Mouse (Mus musculus) splenic B cell, adult 2 months (primary cell): ENCODE measurements around the gene Kcnd2.

Source experiments
- DNase-seq: peaks from one replicate; pipeline ENCODE4 v3.0.0-alpha.2; 2011; ENCODE audit warnings: low read depth, low spot score
- H3K27me3 ChIP-seq: 2 replicates; pipeline ENCODE4 v1.6.1; 2012; ENCODE audit warnings: mild to moderate bottlenecking, low read length, moderate library complexity, mixed read lengths; ENCODE audit not compliant: control insufficient read depth, poor library complexity, insufficient read depth, severe bottlenecking
- H3K36me3 ChIP-seq: 2 replicates; pipeline ENCODE4 v1.6.1; 2012; ENCODE audit warnings: mild to moderate bottlenecking, low read length, moderate library complexity, mixed read lengths; ENCODE audit not compliant: control insufficient read depth, poor library complexity, insufficient read depth, severe bottlenecking

The Kcnd2 gene

DNA sequence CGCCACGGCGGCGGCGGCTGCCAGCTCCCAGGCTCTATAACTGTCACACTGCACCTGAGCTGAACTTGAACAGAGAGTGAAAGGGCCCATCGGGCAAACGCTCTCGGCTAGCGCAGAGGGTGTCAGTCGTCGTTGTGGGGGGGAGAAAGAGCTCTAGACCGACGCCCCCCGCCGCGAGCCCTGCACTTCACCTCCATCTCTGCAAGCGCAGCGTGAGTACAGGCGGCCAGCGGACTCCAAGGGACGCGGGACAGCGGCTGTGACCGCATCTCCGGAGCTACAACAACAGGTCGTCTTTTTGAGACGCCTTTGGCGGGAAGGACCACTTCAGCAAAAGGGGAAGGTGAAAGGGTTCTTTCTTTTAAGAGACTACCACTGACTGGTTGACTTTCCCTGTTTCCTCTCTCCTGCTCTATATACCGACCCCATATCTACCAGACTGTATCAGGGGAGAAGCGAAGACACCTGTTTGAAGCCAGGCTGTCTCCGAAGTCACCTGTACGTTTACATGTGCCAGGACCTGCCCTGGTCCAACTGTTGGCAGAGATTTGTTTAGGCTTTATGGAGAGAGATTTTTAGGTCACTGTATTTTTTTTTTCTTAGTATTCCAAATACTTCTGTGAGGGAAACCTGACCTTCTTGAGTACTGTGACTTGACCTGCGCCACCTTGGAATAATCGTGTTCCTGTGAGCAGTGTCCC, at the start of gene Kcnd2:
TSS of gene Kcnd2 (plus strand) at position 13 of the 701 bp plus-strand sequence.
- no peak for DNase-seq
- H3K27me3 ChIP-seq, result no peaks in the 10 kb centered on the region

DNA sequence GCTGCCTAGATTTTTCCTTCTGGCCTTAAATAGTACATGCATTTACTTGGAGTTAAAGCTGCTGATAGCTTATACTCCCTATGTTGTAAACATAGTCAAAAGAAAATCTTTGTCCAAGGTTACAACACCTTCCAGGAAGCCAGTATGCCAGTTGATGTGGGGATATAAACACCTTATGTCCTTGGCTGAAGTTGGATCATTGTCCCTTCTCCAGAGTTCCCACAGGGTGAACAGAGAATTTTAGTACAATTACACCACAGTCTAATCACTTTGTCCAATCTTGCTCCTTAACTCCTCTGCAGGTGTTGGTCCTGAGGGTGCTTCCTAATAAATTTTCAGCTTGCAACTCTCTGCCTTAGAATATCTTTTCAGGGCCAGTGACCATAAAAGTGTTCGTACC, 48.7 kb upstream of the Kcnd2 start:
- Histone ChIP-seq H3K36me3 (no peaks in the 10 kb centered on the region), H3K27me3 (no peaks in the 10 kb centered on the region)
- no peak for DNase-seq

More for the DNA sequence above, at the start of gene Kcnd2:
- H3K36me3 ChIP-seq, result no peaks in the 10 kb centered on the region

DNA sequence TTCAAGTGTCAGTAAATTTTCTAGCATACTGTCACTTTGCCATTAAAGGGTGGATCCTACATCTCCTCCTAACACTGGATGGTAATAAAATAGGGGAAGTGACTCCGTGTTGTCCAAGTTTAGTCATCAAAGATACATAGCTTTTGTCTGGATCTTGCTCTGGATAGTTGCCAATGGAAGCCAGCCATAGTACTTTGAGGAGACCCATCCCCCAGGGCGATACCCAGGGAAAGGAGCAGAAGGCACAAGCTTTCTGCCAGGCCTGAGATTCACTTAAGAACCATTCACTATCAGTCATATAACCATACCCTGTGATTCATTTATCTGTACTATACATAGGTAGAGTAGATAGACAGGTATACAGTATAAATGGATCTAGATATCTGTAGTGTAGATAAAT, 20.0 kb upstream of the Kcnd2 start:
- H3K27me3 ChIP-seq, result no peaks in the 10 kb centered on the region
- no peaks in the 10 kb centered on the region for H3K36me3 ChIP-seq
- DNase-seq, result no peak

DNA sequence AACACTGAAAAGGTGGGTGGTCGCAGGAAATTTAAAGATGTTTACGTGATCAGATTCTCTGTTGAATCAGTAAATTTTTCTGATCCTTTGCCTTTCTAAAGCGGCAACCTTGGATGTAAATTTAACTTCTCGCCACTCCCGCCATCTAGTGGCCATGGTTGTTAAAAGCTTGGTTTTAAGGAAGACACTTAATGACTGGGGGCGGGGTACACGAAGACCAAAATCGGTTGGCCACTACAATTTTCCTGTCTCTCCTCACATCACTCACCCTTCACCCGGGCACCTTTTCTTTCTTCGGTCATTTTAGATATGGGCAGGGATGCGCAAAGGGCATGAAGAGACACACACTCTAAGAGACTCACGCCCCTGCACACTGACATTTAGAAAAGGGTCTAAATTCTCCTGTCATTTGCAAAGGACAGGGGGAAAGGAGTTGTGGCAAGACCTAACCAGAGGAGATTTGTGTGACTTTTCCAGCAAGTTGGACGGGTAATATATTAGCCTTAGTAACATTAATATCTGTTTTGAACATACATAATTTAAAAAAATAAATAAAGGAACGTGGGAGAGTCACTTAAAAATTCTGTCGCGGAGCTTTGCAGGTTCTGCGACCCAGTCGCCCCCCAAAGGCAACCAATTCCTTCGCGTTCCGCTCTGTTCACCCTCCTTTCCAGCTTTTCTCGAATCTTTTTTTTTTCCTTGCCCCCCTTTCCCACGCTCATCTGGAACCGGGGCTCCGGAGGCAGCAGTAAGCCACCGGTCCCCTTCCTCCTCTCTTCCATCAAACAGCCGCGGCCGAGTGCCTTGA, 1.2 kb upstream of the Kcnd2 start:
- no peak for DNase-seq
- Histone ChIP-seq H3K36me3 (no peaks in the 10 kb centered on the region), H3K27me3 (no peaks in the 10 kb centered on the region)

DNA sequence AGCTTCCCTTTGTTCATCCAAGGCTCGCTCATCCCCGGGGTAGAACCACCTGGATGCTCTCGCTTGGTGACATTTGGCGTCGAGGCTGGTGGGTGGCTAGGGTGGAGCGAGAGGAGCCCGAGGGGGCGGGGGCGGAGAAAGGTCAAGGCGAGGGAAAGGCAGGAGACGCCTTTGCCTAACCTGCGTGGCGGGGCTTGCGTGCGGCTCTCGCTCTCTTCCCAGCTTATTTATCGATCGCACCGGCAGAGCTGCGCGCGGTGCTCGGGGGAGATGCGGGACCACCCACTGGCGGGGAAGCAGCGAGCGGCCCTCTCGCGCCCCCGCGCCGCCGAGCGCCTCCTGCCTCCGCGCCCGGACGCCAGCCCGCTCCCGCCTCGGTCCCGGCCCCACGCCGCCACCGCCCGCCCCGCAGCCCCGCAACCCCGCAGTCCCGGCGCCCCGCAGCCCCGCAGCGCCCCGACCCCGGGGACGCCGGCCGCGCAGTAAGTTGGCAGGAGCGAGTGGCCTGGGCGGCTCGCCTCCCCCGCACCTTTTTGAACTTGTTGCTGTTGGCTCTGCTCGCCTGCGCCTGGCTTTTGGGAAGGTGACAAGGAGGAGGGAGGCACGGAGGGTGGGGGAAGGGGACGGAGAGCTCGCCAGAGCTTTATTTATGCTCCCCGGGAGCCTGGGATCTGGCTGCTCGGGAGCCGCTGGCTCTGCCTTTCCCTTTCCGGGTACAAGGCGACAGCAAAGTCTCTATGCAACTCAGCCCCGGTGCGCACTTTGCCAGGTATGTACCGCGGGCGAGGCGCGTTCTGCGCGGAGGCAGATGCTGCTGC, 421 bp upstream of the Kcnd2 start:
- Histone ChIP-seq H3K27me3 (no peaks in the 10 kb centered on the region), H3K36me3 (no peaks in the 10 kb centered on the region)
- no peak for DNase-seq

DNA sequence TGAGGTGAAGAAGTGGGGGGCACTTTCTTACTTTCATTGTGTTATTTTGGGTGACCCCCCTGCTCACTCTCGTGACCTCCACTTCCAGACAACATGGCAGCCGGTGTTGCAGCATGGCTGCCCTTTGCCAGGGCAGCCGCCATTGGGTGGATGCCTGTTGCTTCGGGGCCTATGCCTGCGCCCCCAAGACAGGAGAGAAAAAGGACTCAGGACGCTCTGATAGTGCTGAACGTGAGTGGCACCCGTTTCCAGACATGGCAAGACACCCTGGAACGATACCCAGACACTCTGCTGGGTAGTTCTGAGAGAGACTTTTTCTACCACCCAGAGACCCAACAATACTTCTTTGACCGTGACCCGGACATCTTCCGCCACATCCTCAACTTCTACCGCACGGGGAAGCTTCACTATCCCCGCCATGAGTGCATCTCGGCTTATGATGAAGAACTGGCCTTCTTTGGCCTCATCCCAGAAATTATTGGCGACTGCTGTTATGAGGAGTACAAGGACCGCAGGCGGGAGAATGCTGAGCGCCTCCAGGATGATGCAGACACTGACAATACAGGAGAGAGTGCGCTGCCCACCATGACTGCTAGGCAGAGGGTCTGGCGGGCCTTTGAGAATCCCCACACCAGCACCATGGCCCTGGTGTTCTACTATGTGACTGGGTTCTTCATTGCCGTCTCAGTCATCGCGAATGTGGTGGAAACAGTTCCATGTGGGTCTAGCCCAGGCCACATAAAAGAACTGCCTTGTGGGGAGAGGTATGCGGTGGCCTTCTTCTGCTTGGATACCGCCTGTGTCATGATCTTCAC, 1.1 kb downstream of the Kcnd2 start:
- Histone ChIP-seq H3K27me3 (no peaks in the 10 kb centered on the region), H3K36me3 (no peaks in the 10 kb centered on the region)
- no peak for DNase-seq

DNA sequence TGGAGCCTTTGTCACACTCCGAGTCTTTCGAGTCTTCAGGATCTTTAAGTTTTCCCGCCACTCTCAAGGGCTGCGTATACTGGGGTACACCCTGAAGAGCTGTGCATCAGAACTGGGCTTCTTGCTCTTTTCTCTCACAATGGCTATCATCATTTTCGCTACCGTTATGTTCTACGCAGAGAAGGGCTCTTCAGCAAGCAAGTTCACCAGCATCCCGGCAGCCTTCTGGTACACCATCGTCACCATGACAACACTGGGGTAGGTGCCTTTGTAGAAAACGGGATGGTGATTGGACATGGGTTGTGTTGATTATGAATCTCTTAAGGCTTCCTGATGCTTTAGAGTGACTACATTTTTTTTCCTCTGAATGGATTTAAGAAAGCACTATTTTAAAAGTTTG, 1.9 kb downstream of the Kcnd2 start:
- Histone ChIP-seq H3K27me3 (no peaks in the 10 kb centered on the region), H3K36me3 (no peaks in the 10 kb centered on the region)
- DNase-seq, result no peak

DNA sequence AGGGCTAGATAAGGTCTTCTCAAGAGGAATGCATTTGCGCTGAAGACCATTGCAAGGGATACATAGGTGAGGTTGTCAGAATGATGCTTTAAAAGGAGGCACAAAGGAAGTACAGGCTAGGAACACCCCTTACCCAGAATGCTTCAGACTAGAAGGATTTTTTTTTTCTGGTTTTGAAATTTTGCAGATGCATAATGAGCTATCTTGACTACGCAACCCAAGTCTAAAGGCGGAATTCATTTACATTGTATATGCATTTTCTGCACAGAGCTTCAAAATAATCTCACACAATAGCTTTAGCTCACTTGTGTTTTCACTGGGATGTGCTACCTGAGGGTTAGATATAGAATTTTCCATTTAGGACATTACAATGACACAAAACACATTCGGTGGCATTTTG, 10.8 kb downstream of the Kcnd2 start:
- Histone ChIP-seq H3K36me3 (no peaks in the 10 kb centered on the region), H3K27me3 (no peaks in the 10 kb centered on the region)
- DNase-seq, result no peak

DNA sequence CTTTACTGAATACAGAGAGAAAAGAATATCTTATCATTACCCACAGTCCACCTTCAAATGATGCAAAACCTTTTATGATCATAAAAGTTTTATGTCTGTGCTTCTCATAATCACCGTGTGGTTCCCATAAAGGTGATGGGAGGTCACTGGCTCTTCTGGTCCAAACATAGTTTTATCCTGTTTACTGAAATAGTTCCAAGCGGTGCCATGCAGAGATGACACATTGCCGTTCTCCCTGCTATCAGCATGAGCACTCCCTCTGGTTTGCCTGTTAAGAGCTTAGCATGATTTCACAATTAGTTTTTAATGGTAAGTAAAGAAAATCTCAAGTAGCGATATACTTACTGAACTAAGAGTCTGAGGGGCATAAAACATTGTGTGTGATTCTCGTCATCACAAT, 43.7 kb downstream of the Kcnd2 start:
- no peaks in the 10 kb centered on the region for H3K36me3 ChIP-seq
- H3K27me3 ChIP-seq, result no peaks in the 10 kb centered on the region

DNA sequence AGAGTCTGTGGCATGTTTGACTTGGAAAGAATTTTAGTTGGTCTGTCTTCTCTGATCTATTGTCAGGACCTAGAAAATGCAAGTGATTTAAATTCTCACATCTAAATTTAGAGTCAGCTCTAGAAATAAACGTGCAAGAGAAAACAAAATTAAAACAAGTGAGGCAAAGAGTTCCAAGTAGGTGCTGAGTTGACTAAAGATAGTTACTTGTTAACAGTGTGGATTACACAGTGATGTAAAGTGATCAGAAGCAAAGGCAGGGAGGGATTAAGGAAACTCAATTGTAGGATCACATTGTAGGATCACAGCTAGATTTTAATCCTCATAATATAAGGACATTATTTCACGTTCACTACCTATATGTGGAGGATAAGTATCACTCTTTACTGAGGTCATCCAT, 52.6 kb downstream of the Kcnd2 start:
- no peak for DNase-seq
- Histone ChIP-seq H3K36me3 (no peaks in the 10 kb centered on the region), H3K27me3 (no peaks in the 10 kb centered on the region)

More for the DNA sequence above, 43.7 kb downstream of the Kcnd2 start:
- no peak for DNase-seq

DNA sequence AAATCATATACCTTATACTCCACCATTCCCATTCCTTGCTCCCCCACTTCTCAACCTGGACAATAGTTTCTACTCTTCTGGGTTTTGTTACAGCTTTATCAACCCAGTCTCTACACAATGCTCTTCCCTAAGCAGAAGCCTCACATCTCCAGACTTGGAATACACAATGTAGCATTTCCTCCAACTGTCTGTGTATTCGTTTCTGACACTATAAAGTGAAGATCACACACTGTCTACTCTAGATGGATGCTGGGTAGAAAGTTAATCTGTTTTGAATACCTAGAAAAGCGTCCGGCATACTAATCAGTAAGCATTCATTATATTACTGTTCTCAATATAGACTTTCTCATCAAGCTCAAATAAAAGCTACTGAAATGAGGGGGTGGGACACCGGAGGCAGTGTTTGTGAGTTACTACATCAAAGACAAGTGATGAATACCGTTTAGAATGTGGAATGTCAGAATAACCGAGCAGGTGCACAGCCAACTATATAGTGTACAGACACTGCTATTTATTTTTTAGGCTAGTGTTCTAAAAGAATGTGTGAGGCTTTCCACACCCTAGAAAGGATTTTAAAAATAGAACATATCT, 62.1 kb downstream of the Kcnd2 start:
- H3K36me3 ChIP-seq, result no peaks in the 10 kb centered on the region
- no peak for DNase-seq
- no peaks in the 10 kb centered on the region for H3K27me3 ChIP-seq

DNA sequence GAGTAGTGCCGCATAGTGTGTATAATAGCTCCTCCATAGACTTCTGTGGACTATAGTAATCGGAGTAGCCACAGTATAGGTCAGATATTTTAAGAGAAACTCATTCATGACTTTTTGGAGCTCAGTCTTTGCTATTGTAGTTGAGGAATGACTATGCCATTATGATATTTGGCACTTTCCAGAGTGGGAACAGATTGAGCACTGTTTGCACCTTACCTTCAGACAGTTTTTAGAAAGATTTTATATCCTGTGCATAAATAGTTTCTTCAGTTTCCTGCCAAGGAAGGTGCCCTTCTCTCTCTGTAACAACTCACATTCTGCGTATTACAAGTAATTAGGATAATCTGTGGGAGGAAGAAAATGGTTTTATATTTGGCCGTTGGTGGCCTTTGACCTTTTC, 89.6 kb downstream of the Kcnd2 start:
- no peaks in the 10 kb centered on the region for H3K27me3 ChIP-seq
- H3K36me3 ChIP-seq, result no peaks in the 10 kb centered on the region
- DNase-seq, result no peak

DNA sequence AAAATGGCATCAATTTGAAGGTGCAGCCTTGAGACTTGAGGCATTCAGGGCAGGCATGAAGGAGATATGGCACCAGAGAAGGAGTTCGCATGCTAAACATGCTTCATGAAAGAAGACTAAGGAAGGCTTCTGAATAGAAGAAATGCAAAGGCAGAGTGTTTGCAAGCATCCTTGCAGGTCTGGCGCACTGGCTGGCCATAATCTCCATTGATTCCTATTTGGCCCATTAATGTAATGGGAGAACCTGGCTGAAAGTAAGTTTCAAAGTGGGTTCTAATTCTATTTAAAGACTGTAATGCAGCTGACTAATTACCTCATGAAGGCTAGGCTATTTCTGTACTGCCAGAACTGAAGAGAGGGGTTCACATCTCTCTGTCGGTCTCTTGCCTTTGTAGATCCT, 94.9 kb downstream of the Kcnd2 start:
- Histone ChIP-seq H3K27me3 (no peaks in the 10 kb centered on the region), H3K36me3 (no peaks in the 10 kb centered on the region)
- DNase-seq, result no peak

DNA sequence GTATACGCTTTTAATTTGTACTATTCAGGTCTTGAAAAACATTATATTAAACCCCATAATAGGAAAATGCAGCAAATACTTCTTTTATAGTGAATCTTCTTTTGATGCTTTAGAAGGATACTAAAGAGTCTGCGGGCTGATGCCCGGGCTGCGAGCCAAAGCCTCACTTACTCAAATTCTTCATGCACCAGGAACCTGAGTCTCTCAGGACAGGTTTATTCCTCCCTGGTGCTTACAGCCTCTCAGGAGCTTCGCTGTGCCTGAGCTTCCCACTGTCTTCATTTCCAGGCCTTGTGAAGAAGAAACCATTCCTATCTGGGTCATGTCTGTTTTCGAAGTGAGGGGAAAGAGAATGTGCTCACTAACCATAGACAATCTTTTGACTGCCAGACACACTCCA, 106.1 kb downstream of the Kcnd2 start:
- no peaks in the 10 kb centered on the region for H3K27me3 ChIP-seq
- no peak for DNase-seq
- H3K36me3 ChIP-seq, result no peaks in the 10 kb centered on the region
